In the genomic region with DNA sequence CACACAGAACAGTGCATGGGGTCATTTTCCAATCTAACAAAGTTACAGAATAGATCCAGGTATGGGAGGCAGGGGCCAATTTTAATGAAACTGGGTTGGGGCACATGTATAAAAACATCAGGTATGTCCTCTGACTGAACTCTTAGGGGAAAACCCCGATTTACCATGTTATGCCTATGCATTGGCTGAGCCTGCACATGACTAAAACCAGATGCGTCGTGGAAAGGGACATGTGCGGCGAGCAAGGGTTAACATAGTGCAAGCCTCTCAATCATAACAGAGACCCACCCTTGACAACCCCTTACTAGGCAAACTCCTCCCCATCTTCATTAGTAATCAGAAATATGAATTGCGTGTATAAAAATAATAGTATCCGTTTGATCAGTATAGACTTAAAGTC, we compare ENCODE assay signal across 25 mouse cellular contexts.
A peak's percentile ranks its signal among the peaks of the same experiment; 100 is the strongest.
DNase-seq lines count a peak whose midpoint lies in the region; ATAC-seq and TF ChIP-seq lines count a peak whose summit lies in the region.
"Had no signal": no experiment of that assay in that cellular context is flagged by ENCODE, and none has a peak within 500 bp of the region (broad histone marks: within the 10 kb centered on the region; RNA-seq: fewer than 3 reads in every experiment).

No protein-coding gene starts in this region.

- H3K27me3 ChIP-seq in limb, embryonic 11.5 days (ENCODE audit: control insufficient read depth, insufficient read depth, low read length): no peaks in the 10 kb centered on the region
- H3K27me3 ChIP-seq in limb, embryonic 10.5 days (ENCODE audit: low read depth, poor library complexity, severe bottlenecking): no peaks in the 10 kb centered on the region
- H3K27me3 ChIP-seq in CH12.LX (replicated peaks): no peaks in the 10 kb centered on the region
- H3K27me3 ChIP-seq in forebrain, embryonic 11.5 days (ENCODE audit: control insufficient read depth, insufficient read depth, low read length): no peaks in the 10 kb centered on the region
- H3K27me3 ChIP-seq: embryonic facial prominence, embryonic 13.5 days; embryonic facial prominence, embryonic 15.5 days; forebrain, embryonic 13.5 days; forebrain, embryonic 15.5 days had no signal

- no peaks in the 10 kb centered on the region for H3K4me1 ChIP-seq in limb, embryonic 11.5 days (ENCODE audit: control insufficient read depth, insufficient read depth, low read length)
- H3K4me1 ChIP-seq in limb, embryonic 10.5 days: no peaks in the 10 kb centered on the region
- H3K4me1 ChIP-seq in CH12.LX (ENCODE audit: control insufficient read depth in 1 of 2, insufficient read depth in 2 of 2): peaks cover 4 to 28% of the 10 kb centered on the region in 2 experiments
- H3K4me1 ChIP-seq in forebrain, embryonic 11.5 days (replicated peaks; ENCODE audit: control insufficient read depth, insufficient read depth, low read length): no peaks in the 10 kb centered on the region
- H3K4me1 ChIP-seq: embryonic facial prominence, embryonic 13.5 days; embryonic facial prominence, embryonic 15.5 days; forebrain, embryonic 10.5 days; forebrain, embryonic 13.5 days; forebrain, embryonic 15.5 days had no signal

- TF ChIP-seq CTCF in CH12.LX (conservative IDR thresholded peaks at IDR 0.05 in 1 of 2, IDR thresholded peaks at IDR 0.05 in 1 of 2; ENCODE audit: low read depth in 2 of 2, low read length in 2 of 2): no peak

- 88% methylated on average over 7 of the region's 7 CpGs for WGBS in limb, embryonic 11.5 days
- 91% methylated on average over 7 of the region's 7 CpGs for WGBS in limb, embryonic 10.5 days
- WGBS in forebrain, embryonic 11.5 days: 92% methylated on average over 7 of the region's 7 CpGs

- H3K27ac ChIP-seq in limb, embryonic 11.5 days (replicated peaks; ENCODE audit: low read depth, low read length): no peak overlapping the region
- H3K27ac ChIP-seq in limb, embryonic 10.5 days: no peak overlapping the region
- no peak overlapping the region for H3K27ac ChIP-seq in CH12.LX (ENCODE audit: insufficient read depth, low read depth)
- H3K27ac ChIP-seq in forebrain, embryonic 11.5 days (ENCODE audit: low read depth, low read length): no peak overlapping the region
- H3K27ac ChIP-seq: embryonic facial prominence, embryonic 13.5 days; embryonic facial prominence, embryonic 15.5 days; forebrain, embryonic 10.5 days; forebrain, embryonic 13.5 days; forebrain, embryonic 15.5 days had no signal

- no peak for TF ChIP-seq EP300 in CH12.LX (IDR thresholded peaks at IDR 0.05; ENCODE audit: low read length)

- in situ Hi-C loops in CH12.LX (cut with MboI; ENCODE audit: low pct_ligation_motif_present, low pct_unique_long_range_greater_than_20kb, low sequenced_read_pairs): no loop called here

- no peak for ATAC-seq in limb, embryonic 11.5 days (ENCODE audit: insufficient number of reproducible peaks, low FRiP score, low TSS enrichment, low read depth)
- no peak for ATAC-seq in forebrain, embryonic 11.5 days (replicated peaks; ENCODE audit: low FRiP score)
- ATAC-seq: forebrain, embryonic 13.5 days; forebrain, embryonic 15.5 days; forebrain, postnatal 0 days had no signal

- H3K79me2 ChIP-seq in CH12.LX (replicated peaks; ENCODE audit: control insufficient read depth, extremely low read depth, insufficient read depth, poor library complexity, severe bottlenecking): no peaks in the 10 kb centered on the region

- TF ChIP-seq RAD21 in CH12.LX (IDR thresholded peaks at IDR 0.05; ENCODE audit: low read depth, low read length): no peak

- no peak overlapping the region for H3K4me3 ChIP-seq in limb, embryonic 11.5 days (ENCODE audit: low read depth, low read length)
- no peak overlapping the region for H3K4me3 ChIP-seq in limb, embryonic 10.5 days
- no peak overlapping the region for H3K4me3 ChIP-seq in CH12.LX (replicated peaks in 1 of 3; ENCODE audit: low read depth in 2 of 3, low read length in 2 of 3, poor library complexity in 1 of 3)
- H3K4me3 ChIP-seq in forebrain, embryonic 11.5 days (ENCODE audit: low read depth, low read length): no peak overlapping the region
- H3K4me3 ChIP-seq: embryonic facial prominence, embryonic 13.5 days; embryonic facial prominence, embryonic 15.5 days; erythroblast, embryonic 14.5 days; forebrain, embryonic 10.5 days; forebrain, embryonic 13.5 days; forebrain, embryonic 15.5 days had no signal

- no peak for TF ChIP-seq POLR2A in CH12.LX (IDR thresholded peaks at IDR 0.05; ENCODE audit: low read depth, low read length)

- no peak overlapping the region for H3K4me2 ChIP-seq in limb, embryonic 11.5 days (ENCODE audit: low read depth, severe bottlenecking)
- H3K4me2 ChIP-seq in CH12.LX (ENCODE audit: insufficient read depth, low read depth, poor library complexity, severe bottlenecking): no peak overlapping the region
- H3K4me2 ChIP-seq in forebrain, embryonic 11.5 days (ENCODE audit: low read depth, low read length, severe bottlenecking): no peak overlapping the region
- H3K4me2 ChIP-seq: embryonic facial prominence, embryonic 13.5 days; embryonic facial prominence, embryonic 15.5 days; forebrain, embryonic 13.5 days; forebrain, embryonic 15.5 days had no signal

- H3K36me3 ChIP-seq in limb, embryonic 11.5 days (ENCODE audit: control insufficient read depth, insufficient read depth, low read length): no peaks in the 10 kb centered on the region
- H3K36me3 ChIP-seq in limb, embryonic 10.5 days: no peaks in the 10 kb centered on the region
- H3K36me3 ChIP-seq in CH12.LX (replicated peaks in 1 of 2; ENCODE audit: control insufficient read depth in 1 of 2, insufficient read depth in 1 of 2, low read length in 1 of 2): no peaks in the 10 kb centered on the region
- no peaks in the 10 kb centered on the region for H3K36me3 ChIP-seq in forebrain, embryonic 11.5 days (ENCODE audit: control insufficient read depth, insufficient read depth, low read length)
- H3K36me3 ChIP-seq: embryonic facial prominence, embryonic 13.5 days; embryonic facial prominence, embryonic 15.5 days; forebrain, embryonic 10.5 days; forebrain, embryonic 15.5 days had no signal

- dilution Hi-C loops in CH12.LX (cut with MboI; ENCODE audit: extremely low pct_ligation_motif_present, extremely low pct_unique_long_range_greater_than_20kb, low sequenced_read_pairs): no loop called here

- no peak overlapping the region for H3K9ac ChIP-seq in limb, embryonic 11.5 days (ENCODE audit: low read length)
- H3K9ac ChIP-seq in CH12.LX (ENCODE audit: insufficient read depth, low read depth): no peak overlapping the region
- no peak overlapping the region for H3K9ac ChIP-seq in forebrain, embryonic 11.5 days (ENCODE audit: low read length)
- H3K9ac ChIP-seq: embryonic facial prominence, embryonic 13.5 days; embryonic facial prominence, embryonic 15.5 days; forebrain, embryonic 13.5 days; forebrain, embryonic 15.5 days; forebrain, postnatal 0 days had no signal

- H3K9me3 ChIP-seq in limb, embryonic 11.5 days (ENCODE audit: control insufficient read depth, low read length): peaks cover 2% of the 10 kb centered on the region; the same call in 1 of the 2 replicates
- no peaks in the 10 kb centered on the region for H3K9me3 ChIP-seq in limb, embryonic 10.5 days (replicated peaks)
- H3K9me3 ChIP-seq in CH12.LX (replicated peaks; ENCODE audit: low read length): peaks cover 6% of the 10 kb centered on the region
- no peaks in the 10 kb centered on the region for H3K9me3 ChIP-seq in forebrain, embryonic 11.5 days (ENCODE audit: control insufficient read depth, low read length)
- H3K9me3 ChIP-seq: embryonic facial prominence, embryonic 13.5 days; embryonic facial prominence, embryonic 15.5 days; forebrain, embryonic 10.5 days; forebrain, embryonic 13.5 days; forebrain, embryonic 15.5 days had no signal

- DNase-seq in limb, embryonic 11.5 days (ENCODE audit: low spot score): peak; percentile 3
- no peak for DNase-seq in limb, embryonic 10.5 days (ENCODE audit: low spot score)
- DNase-seq in CH12.LX (ENCODE audit: extremely low read depth): no peak
- peak; percentile 35 for DNase-seq in induced T-regulatory cell, adult 2 months (ENCODE audit: low read depth)
- DNase-seq in heart, adult 9 months (ENCODE audit: low spot score in 2 of 2): no peak
- no peak for DNase-seq in forebrain, embryonic 11.5 days (ENCODE audit: low spot score)
- no peak for DNase-seq in right cerebral cortex, adult 2 months (ENCODE audit: low spot score in 2 of 2)
- DNase-seq: adrenal gland, adult 8-10 months; adrenal gland, postnatal 14 days; adrenal gland, postnatal 36 days; B cell, adult 2 months; cerebellum, adult 11 months; cerebellum, adult 18-20 months; cerebellum, adult 8-10 months; cerebellum, adult 9-11 months; cerebellum, postnatal 14 days; cerebellum, postnatal 36 days; embryo, embryonic 11 days; forebrain, postnatal 0 days had no signal

TF ChIP-seq in CH12.LX, 34 proteins besides CTCF, POLR2A, EP300 and RAD21:
- peak; percentile 83 for TF ChIP-seq BHLHE40 (IDR thresholded peaks at IDR 0.05; ENCODE audit: low read depth, low read length)
- no peak for TF ChIP-seq ETS1 (conservative IDR thresholded peaks at IDR 0.05; ENCODE audit: low read depth, low read length)
TF ChIP-seq in CH12.LX: peak in this region for 1.

Comparison
In these comparisons a context has a peak if more than half of its experiments do, and no peak if none do; other contexts are left out.
1. DNase-seq: peak in limb, embryonic 11.5 days (single experiment) and induced T-regulatory cell, adult 2 months (single experiment); none in limb, embryonic 10.5 days (single experiment), CH12.LX (single experiment), heart, adult 9 months (0 of 2), forebrain, embryonic 11.5 days (single experiment) and right cerebral cortex, adult 2 months (0 of 2).